Mouse (Mus musculus): Measurements from ENCODE around the gene Slc16a3. TPM values are rescaled to one million over a fixed set of nuclear protein-coding genes. Genes with fewer than 3 reads are reported as not detected.
A peak's percentile ranks its signal among the peaks of the same experiment; 100 is the strongest.

The Slc16a3 gene
- polyA plus RNA-seq (2014; fragmentation: Nextera tagmentation; extraction: Ambion mirVana), result 21.8 and 21.9 TPM in 2 replicates

DNA sequence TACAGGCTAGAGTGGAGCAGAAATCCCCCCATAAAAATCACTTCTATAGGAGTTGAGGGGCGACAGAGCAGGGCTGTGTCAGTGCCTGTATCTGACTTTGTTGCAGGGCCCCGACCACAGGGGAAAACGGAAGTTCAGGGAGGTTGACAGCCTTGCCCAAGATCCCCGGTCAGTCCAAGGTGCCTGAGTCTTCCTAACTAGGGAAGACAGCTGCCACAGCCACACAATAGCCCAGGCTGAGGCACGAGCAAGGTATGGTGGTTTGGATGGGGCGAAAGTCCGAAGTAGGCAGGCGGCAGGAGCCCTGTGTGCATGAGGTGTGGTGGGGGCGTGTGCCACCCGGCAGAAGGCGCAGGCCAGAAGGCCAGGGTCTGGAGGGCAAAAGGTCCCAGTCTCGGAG lies at the start of gene Slc16a3:
Slc16a3 (plus strand) TSS at position 153 of the 400 bp plus-strand sequence.
- ATAC-seq (ENCODE audit: low FRiP score, low TSS enrichment), result no peak
- Histone ChIP-seq H3K4me2 (replicated peaks; ENCODE audit: low read depth, low read length) (peak within 1 kb of the TSS; percentile 73), H3K27ac (ENCODE audit: low read depth, low read length) (peak within 1 kb of the TSS; percentile 47; the same call in 1 of the 2 replicates), H3K9me3 (ENCODE audit: control insufficient read depth, low read length) (no peaks in the 10 kb centered on the region), H3K36me3 (ENCODE audit: control insufficient read depth, insufficient read depth, low read length) (no peaks in the 10 kb centered on the region), H3K4me3 (ENCODE audit: low read length) (peak within 1 kb of the TSS; percentile 57), H3K4me1 (ENCODE audit: control insufficient read depth, insufficient read depth, low read length) (peaks cover 28% of the 10 kb centered on the region), H3K9ac (ENCODE audit: low read depth, low read length) (peak within 1 kb of the TSS; percentile 66), H3K27me3 (ENCODE audit: control insufficient read depth, insufficient read depth, low read length) (no peaks in the 10 kb centered on the region)
- WGBS, result 23% methylated on average over 12 of the region's 12 CpGs

DNA sequence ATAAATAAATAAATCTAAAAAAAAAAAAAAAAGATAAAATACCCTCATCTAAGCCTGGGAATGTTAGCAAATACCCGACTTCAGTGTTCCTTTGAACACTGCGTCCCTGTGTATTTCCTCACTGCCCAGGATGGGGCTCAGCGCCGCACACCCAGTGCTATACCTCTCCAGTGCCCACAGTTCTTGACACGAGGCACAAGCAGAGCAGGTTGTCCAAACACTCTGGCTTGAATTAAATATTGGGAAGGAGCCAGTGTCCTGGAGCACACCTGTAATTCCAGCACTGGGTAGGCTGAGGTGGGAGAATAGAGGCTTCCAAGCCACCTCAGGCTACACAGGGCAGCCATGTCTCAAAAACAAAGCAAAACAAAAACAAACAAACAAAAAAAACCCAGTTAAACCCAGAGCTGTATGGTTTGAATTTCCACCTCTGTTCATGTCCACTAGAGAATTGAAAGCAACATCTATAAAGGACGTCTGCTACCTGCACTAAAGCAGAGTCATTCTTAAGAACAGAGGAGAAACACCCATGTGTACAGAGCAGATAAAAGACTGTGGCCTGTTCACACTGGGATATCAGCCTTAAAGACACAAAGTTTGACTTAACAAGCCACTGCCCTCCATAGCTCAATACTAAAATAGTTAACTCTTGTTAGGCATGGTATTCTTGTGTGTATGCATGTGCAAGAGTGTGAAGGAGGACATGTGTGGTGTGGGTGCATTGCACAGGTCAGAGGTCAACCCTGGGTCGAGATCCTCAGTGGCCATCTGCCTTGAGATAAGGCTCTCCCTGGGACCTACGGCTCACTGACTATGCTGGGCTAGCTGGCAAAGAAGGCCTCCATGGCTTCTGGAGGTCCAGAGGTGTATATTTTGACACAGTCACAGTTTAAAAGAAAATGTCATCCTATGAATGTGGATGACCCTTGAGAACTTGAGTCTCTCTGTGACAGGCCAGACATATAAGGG lies 47.7 kb upstream of the Slc16a3 start:
- H3K27ac ChIP-seq (ENCODE audit: low read depth, low read length), result no peak overlapping the region
- no peak overlapping the region for H3K9ac ChIP-seq (ENCODE audit: low read depth, low read length)
- H3K9me3 ChIP-seq (ENCODE audit: control insufficient read depth, low read length), result no peaks in the 10 kb centered on the region
- H3K27me3 ChIP-seq (ENCODE audit: control insufficient read depth, insufficient read depth, low read length), result no peaks in the 10 kb centered on the region
- H3K4me1 ChIP-seq (ENCODE audit: control insufficient read depth, insufficient read depth, low read length), result 0 out of 2 replicates have a peak, but pooled peaks cover 10% of the 10 kb centered on the region
- H3K36me3 ChIP-seq (ENCODE audit: control insufficient read depth, insufficient read depth, low read length), result peaks cover 10% of the 10 kb centered on the region; the same call in 1 of the 2 replicates
- no peak overlapping the region for H3K4me2 ChIP-seq (replicated peaks; ENCODE audit: low read depth, low read length)
- ATAC-seq (ENCODE audit: low FRiP score, low TSS enrichment), result no peak
- H3K4me3 ChIP-seq (ENCODE audit: low read length), result no peak overlapping the region
- 89% methylated on average over 8 of the region's 8 CpGs for WGBS

DNA sequence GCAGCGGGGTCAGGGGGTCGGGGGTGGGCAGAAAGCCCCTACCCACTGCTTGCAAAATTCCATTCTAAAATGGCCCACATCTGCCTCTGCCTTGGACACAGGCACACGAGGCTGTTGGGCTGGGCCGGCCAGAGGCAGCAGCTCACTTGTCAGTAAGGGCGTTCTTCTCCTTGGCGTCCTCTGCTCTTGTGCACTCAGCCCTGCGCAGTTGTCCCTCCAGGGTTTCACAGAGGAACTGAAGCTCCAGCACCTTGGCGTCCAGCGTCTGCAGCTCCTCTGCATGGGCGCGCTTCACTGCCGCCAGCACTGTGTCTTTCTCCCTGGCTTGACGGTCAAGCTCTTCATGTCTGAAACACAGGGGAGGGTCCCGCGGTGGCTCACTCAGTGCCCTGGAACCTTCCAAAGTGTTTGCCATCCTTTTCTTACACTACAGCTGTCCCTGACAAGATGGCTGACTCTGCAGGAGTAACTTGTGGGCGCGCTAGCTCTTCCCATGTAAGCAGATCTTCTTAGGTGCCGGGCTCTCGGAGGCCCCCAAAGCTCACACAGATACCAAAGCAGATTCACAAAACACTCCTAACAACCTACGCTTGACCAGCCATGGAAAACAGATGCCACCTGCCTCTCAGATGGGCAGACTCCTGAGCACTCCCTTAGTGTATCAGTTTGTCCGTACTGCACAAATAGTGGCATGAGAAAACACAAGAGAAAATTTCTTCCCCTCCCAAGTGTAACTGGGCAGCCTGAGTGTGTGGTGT lies 46.4 kb upstream of the Slc16a3 start:
- peak; percentile 83 for ATAC-seq (ENCODE audit: low FRiP score, low TSS enrichment)
- 52% methylated on average over 21 of the region's 21 CpGs for WGBS
- H3K9ac ChIP-seq (ENCODE audit: low read depth, low read length), result peak overlapping the region; percentile 28; the same call in 1 of the 2 replicates

DNA sequence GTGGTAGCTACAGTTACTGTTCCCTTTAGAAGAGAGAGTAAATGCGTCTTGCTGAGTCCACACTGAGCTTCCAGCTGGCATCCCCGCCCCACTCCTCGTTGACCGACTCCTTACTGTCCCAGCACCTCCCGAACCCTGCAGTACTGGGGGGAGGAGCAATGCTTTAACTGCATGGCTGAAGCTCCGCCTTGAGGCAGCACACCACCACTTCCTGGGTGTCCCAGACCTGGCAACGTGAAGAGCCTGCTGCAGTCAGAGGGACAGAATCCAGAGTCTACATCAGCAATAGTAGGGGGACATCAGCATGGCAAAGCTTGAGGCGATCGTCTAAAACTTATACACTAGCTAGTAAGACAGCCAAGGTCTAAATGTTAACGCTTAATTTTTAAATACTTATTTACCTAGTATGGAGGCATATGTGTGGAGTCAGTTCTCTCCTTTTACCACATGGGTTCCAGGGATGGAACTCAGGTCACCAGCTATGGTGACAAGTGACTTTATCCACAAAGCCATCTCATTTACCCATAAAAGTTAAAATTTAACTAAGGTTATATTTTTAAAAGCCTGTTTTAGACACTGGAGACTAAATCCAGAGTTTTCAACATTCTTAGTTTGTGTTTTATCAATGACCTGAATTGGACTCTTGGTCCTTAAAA lies 45.7 kb upstream of the Slc16a3 start:
- Histone ChIP-seq H3K27me3 (ENCODE audit: control insufficient read depth, insufficient read depth, low read length) (no peaks in the 10 kb centered on the region), H3K4me1 (ENCODE audit: control insufficient read depth, insufficient read depth, low read length) (0 out of 2 replicates have a peak, but pooled peaks cover 10% of the 10 kb centered on the region), H3K9me3 (ENCODE audit: control insufficient read depth, low read length) (no peaks in the 10 kb centered on the region), H3K9ac (ENCODE audit: low read depth, low read length) (no peak overlapping the region), H3K27ac (ENCODE audit: low read depth, low read length) (peak overlapping the region; percentile 87), H3K4me3 (ENCODE audit: low read length) (no peak overlapping the region), H3K4me2 (replicated peaks; ENCODE audit: low read depth, low read length) (peak overlapping the region; percentile 17), H3K36me3 (ENCODE audit: control insufficient read depth, insufficient read depth, low read length) (peaks cover 2% of the 10 kb centered on the region; the same call in 1 of the 2 replicates)
- peak; percentile 69 for ATAC-seq (ENCODE audit: low FRiP score, low TSS enrichment)
- 38% methylated on average over 10 of the region's 10 CpGs for WGBS

More for the DNA sequence above, 46.4 kb upstream of the Slc16a3 start:
- H3K4me2 ChIP-seq (replicated peaks; ENCODE audit: low read depth, low read length), result peak overlapping the region; percentile 17
- no peaks in the 10 kb centered on the region for H3K27me3 ChIP-seq (ENCODE audit: control insufficient read depth, insufficient read depth, low read length)
- no peak overlapping the region for H3K4me3 ChIP-seq (ENCODE audit: low read length)
- H3K9me3 ChIP-seq (ENCODE audit: control insufficient read depth, low read length), result no peaks in the 10 kb centered on the region
- peak overlapping the region; percentile 87 for H3K27ac ChIP-seq (ENCODE audit: low read depth, low read length)
- H3K36me3 ChIP-seq (ENCODE audit: control insufficient read depth, insufficient read depth, low read length), result peaks cover 3% of the 10 kb centered on the region; the same call in 1 of the 2 replicates
- H3K4me1 ChIP-seq (ENCODE audit: control insufficient read depth, insufficient read depth, low read length), result 0 out of 2 replicates have a peak, but pooled peaks cover 10% of the 10 kb centered on the region

DNA sequence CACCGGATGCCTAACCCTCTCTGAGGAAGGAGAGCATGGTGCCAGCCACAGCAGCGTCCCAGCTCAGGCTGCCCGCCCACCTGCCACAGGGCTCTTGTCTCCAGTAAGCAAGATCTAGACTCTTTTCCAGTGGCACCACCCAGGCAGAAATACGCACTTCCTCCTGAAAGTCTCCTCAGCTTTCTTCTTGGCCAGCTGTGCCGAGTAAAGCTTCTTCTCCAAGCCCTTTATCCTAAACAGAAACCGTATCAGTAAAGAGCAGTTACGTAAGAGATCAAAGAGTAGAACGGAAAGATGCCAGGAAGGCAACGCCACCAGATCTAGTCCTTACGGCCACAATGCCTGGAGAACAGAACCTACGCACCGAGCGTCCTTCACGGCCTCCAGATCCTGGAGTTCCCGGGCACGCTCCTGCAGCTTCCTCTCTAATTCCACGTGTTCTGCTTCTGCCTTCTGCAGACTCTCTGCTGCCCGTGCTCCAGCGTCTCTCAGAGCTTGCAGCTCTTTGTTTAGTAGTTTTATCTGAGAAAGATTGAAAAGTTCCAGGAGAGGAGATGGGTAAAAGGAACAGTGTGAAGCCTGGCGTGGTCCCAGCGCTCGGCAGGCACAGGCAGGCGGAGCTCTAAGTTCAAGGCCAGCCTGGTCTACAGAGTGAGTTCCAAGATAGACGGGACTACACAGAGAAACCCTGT lies 45.0 kb upstream of the Slc16a3 start:
- ATAC-seq (ENCODE audit: low FRiP score, low TSS enrichment), result no peak
- WGBS, result 80% methylated on average over 24 of the region's 24 CpGs
- H3K4me3 ChIP-seq (ENCODE audit: low read length), result no peak overlapping the region
- 0 out of 2 replicates have a peak, but pooled peaks cover 10% of the 10 kb centered on the region for H3K4me1 ChIP-seq (ENCODE audit: control insufficient read depth, insufficient read depth, low read length)
- H3K27ac ChIP-seq (ENCODE audit: low read depth, low read length), result peak overlapping the region; percentile 87; the same call in 1 of the 2 replicates
- no peaks in the 10 kb centered on the region for H3K27me3 ChIP-seq (ENCODE audit: control insufficient read depth, insufficient read depth, low read length)
- no peak overlapping the region for H3K4me2 ChIP-seq (replicated peaks; ENCODE audit: low read depth, low read length)
- H3K36me3 ChIP-seq (ENCODE audit: control insufficient read depth, insufficient read depth, low read length), result no peaks in the 10 kb centered on the region; the same call in 1 of the 2 replicates
- no peak overlapping the region for H3K9ac ChIP-seq (ENCODE audit: low read depth, low read length)
- H3K9me3 ChIP-seq (ENCODE audit: control insufficient read depth, low read length), result no peaks in the 10 kb centered on the region

DNA sequence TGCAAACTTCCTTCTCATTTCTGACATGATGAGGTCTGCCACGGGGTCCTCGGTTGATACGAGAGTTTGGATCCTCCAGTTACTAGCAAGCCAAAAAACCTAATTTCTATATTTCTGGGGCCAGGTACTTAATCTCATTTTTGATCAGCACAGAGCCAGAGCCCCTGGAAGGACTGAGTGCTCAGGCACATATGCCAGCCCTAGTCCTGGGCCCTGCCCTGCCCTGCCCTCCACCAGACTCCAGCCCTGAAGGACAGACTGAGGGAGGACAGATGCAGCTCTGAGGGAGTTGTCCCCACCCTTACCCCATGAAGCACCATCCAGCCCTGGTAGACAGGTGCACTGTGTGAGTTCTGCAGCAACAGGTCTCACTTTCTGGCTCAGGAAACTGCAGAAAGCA lies 43.7 kb upstream of the Slc16a3 start:
- Histone ChIP-seq H3K4me2 (replicated peaks; ENCODE audit: low read depth, low read length) (no peak overlapping the region), H3K4me3 (ENCODE audit: low read length) (no peak overlapping the region), H3K4me1 (ENCODE audit: control insufficient read depth, insufficient read depth, low read length) (0 out of 2 replicates have a peak, but pooled peaks cover 10% of the 10 kb centered on the region), H3K36me3 (ENCODE audit: control insufficient read depth, insufficient read depth, low read length) (no peaks in the 10 kb centered on the region; the same call in 1 of the 2 replicates), H3K27ac (ENCODE audit: low read depth, low read length) (no peak overlapping the region), H3K9me3 (ENCODE audit: control insufficient read depth, low read length) (no peaks in the 10 kb centered on the region), H3K9ac (ENCODE audit: low read depth, low read length) (no peak overlapping the region), H3K27me3 (ENCODE audit: control insufficient read depth, insufficient read depth, low read length) (no peaks in the 10 kb centered on the region)
- 87% methylated on average over 3 of the region's 3 CpGs for WGBS
- ATAC-seq (ENCODE audit: low FRiP score, low TSS enrichment), result no peak

DNA sequence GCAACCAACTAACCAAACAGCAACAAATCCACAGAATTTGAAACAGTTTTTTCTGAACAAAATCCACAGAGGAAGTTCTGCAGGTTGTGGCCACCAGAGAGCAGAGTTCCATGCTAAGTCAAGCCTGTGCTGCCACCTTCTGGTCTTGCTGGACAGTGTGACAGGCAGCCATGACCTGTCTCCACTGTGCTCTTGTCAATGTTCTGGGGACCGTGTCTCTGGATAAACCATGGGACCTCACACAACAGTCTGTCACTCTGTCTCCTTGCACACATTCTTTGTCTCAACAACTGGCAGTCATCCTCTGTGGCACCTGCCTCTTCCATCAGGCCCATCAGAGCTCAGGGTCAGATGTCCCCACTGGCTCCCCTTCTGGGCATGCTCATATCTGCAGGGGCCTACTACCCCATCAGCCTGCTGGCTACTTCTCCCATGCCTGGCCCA lies 42.8 kb upstream of the Slc16a3 start:
- 30% methylated on average over 1 of the region's 1 CpGs for WGBS
- ATAC-seq (ENCODE audit: low FRiP score, low TSS enrichment), result peak; percentile 49; the same call in 1 of the 2 replicates

DNA sequence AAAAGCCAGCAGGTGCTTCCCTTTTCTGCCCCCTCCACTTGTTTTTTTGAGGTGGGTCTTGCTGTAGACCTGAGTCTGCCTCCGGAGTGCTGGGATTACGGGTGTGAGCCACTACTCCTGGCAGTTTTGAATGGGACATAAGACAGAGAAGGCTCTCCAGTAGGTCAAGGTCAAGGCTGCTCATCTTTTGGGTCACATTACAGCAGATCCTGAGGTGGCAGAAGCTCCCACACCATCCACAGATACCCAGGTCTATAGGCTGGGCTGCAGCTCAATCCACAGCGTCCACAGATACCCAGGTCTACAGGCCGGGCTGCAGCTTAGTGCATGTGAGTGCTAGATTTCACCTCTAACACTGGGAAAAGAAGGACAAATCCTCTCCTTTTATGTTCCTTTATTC lies 34.5 kb upstream of the Slc16a3 start:
- H3K9me3 ChIP-seq (ENCODE audit: control insufficient read depth, low read length), result no peaks in the 10 kb centered on the region
- no peak overlapping the region for H3K4me3 ChIP-seq (ENCODE audit: low read length)
- no peaks in the 10 kb centered on the region for H3K4me1 ChIP-seq (ENCODE audit: control insufficient read depth, insufficient read depth, low read length)
- no peak overlapping the region for H3K4me2 ChIP-seq (replicated peaks; ENCODE audit: low read depth, low read length)
- H3K9ac ChIP-seq (ENCODE audit: low read depth, low read length), result no peak overlapping the region
- no peaks in the 10 kb centered on the region for H3K27me3 ChIP-seq (ENCODE audit: control insufficient read depth, insufficient read depth, low read length)
- H3K36me3 ChIP-seq (ENCODE audit: control insufficient read depth, insufficient read depth, low read length), result peaks cover 10% of the 10 kb centered on the region; the same call in 1 of the 2 replicates
- WGBS, result 92% methylated on average over 4 of the region's 4 CpGs
- ATAC-seq (ENCODE audit: low FRiP score, low TSS enrichment), result no peak
- no peak overlapping the region for H3K27ac ChIP-seq (ENCODE audit: low read depth, low read length)

More for the DNA sequence above, 42.8 kb upstream of the Slc16a3 start:
- no peak overlapping the region for H3K4me2 ChIP-seq (replicated peaks; ENCODE audit: low read depth, low read length)
- 0 out of 2 replicates have a peak, but pooled peaks cover 10% of the 10 kb centered on the region for H3K4me1 ChIP-seq (ENCODE audit: control insufficient read depth, insufficient read depth, low read length)
- no peak overlapping the region for H3K9ac ChIP-seq (ENCODE audit: low read depth, low read length)
- H3K36me3 ChIP-seq (ENCODE audit: control insufficient read depth, insufficient read depth, low read length), result no peaks in the 10 kb centered on the region; the same call in 1 of the 2 replicates
- H3K4me3 ChIP-seq (ENCODE audit: low read length), result no peak overlapping the region
- H3K27me3 ChIP-seq (ENCODE audit: control insufficient read depth, insufficient read depth, low read length), result no peaks in the 10 kb centered on the region
- no peaks in the 10 kb centered on the region for H3K9me3 ChIP-seq (ENCODE audit: control insufficient read depth, low read length)
- H3K27ac ChIP-seq (ENCODE audit: low read depth, low read length), result no peak overlapping the region
